Mouse (Mus musculus): ENCODE results near the gene Iffo1. TPM values are rescaled to one million over a fixed set of nuclear protein-coding genes. Genes with fewer than 3 reads are reported as not detected.

Gene Iffo1
- polyA plus RNA-seq, 1 experiment from 2014 or later = 8.8 TPM

DNA sequence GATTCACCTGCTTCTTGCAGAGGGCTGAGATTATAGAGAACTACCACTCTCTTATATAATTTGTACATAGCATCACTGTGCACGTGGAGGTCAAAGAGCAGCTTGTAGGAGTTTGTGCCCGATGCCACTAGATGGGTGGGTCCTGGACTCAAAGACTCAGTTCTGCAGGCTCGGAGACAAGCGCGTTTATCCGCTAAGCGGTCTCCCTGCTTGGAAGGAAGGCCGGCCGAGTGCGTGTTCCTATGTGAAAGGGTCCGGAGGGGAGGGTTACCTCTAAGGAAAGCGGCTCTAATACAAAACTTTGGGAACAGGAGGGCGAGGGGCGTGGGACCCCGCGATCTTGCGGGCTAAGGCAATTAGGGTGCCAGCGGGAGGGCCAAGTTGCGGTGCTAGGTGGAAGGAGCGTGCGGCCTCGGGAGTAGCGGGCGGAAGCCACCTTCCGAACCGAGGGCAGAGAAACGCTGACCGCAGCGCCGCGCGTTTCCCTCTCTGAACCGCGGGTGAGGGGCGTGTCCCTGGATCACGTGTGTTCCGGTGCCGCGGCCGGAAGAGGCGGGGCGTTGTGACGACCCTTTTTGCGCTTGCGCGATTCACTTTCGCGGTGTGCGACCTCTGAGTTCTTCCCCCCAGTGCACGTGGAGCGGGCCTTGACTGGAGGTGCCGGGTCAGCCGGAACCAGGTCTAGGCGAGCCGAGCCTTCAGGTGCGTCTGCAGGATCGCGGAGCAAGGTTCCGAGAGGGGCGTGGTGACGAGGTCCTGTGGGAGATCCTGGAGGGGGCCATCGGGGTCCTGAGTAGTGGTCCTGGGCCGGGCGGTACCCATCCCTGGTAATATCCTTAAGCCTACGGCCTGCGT is 13.5 kb upstream of the Iffo1 start, which contains the start of gene Nop2:
Nop2 (plus strand) TSS at position 608 of the 855 bp plus-strand sequence.
- peak within 1 kb of the TSS; percentile 88 for H3K4me3 ChIP-seq (replicated peaks; ENCODE audit: low read length)
- peak within 1 kb of the TSS; percentile 90 for H3K9ac ChIP-seq (ENCODE audit: low read length)
- peak within 1 kb of the TSS; percentile 90 for H3K27ac ChIP-seq (ENCODE audit: low read length)
- peaks cover 4% of the 10 kb centered on the region; the same call in 1 of the 2 replicates for H3K4me1 ChIP-seq (ENCODE audit: control insufficient read depth, insufficient read depth, low read length)
- ATAC-seq (ENCODE audit: insufficient read depth, low FRiP score) = peak; percentile 97
- H3K27me3 ChIP-seq (ENCODE audit: control insufficient read depth, insufficient read depth, low read length) = no peaks in the 10 kb centered on the region
- peaks cover 16% of the 10 kb centered on the region for H3K36me3 ChIP-seq (ENCODE audit: control insufficient read depth, insufficient read depth, low read length)
- WGBS = under 1% methylated on average over 66 of the region's 66 CpGs
- peak within 1 kb of the TSS; percentile 92 for H3K4me2 ChIP-seq (ENCODE audit: low read depth, low read length)
- no peaks in the 10 kb centered on the region for H3K9me3 ChIP-seq (replicated peaks; ENCODE audit: control insufficient read depth, low read length)

DNA sequence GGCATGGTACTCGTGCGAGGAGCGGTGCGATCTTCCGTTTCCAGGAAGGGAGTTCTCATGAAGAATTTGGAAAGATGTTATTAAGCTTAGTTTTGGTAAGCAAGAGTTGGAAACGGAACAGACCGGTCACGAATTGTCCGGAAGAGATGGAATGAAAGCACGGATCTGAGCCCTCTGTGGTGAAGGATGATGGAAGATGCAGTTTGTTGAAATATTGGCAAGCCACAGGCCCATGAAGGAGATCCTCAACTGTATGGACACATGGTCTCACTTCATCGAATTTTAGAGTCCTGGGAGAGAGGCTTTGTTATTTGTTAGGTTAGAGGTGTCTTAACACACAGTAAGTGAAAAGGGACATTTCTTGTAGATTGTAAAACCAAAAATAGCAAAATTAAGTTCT is 12.6 kb upstream of the Iffo1 start:
- Histone ChIP-seq H3K4me1 (ENCODE audit: control insufficient read depth, insufficient read depth, low read length) (peaks cover 4% of the 10 kb centered on the region; the same call in 1 of the 2 replicates), H3K4me2 (ENCODE audit: low read depth, low read length) (peak overlapping the region; percentile 92), H3K27me3 (ENCODE audit: control insufficient read depth, insufficient read depth, low read length) (no peaks in the 10 kb centered on the region), H3K9me3 (replicated peaks; ENCODE audit: control insufficient read depth, low read length) (no peaks in the 10 kb centered on the region), H3K36me3 (ENCODE audit: control insufficient read depth, insufficient read depth, low read length) (peaks cover 18% of the 10 kb centered on the region), H3K27ac (ENCODE audit: low read length) (peak overlapping the region; percentile 34), H3K4me3 (replicated peaks; ENCODE audit: low read length) (peak overlapping the region; percentile 88), H3K9ac (ENCODE audit: low read length) (peak overlapping the region; percentile 90)
- ATAC-seq (ENCODE audit: insufficient read depth, low FRiP score) = no peak
- 7% methylated on average over 11 of the region's 11 CpGs for WGBS

DNA sequence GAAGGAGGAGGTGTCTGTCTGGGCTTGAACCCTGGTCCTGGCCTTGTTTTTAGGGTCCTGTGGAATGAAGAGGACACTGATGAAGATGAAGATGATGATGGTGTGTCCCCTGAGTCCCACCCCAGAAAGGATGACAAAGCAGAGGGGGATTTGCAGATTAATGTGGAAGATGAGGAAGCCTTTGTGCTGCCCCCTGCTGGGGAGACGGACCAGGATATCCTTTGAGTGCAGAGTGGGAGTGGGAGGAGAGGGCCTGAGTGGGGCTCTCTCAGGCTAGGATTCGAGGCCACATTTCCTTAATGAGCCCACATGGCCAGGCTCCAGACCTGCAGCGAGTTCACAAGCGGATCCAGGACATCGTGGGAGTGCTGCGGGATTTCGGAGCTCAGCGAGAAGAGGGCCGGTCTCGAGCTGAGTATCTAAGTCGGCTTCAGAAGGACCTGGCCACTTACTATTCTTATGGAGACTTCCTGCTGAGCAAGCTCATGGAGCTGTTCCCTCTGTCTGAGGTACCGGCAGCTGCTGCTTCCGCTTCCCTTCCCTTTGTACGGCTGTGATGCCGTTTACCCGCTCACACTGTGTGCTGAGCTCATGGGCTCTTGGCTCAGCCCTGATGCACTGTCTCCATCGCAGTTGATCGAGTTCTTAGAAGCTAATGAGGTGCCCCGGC is 7.9 kb upstream of the Iffo1 start:
- Histone ChIP-seq H3K27me3 (ENCODE audit: control insufficient read depth, insufficient read depth, low read length) (no peaks in the 10 kb centered on the region), H3K9ac (ENCODE audit: low read length) (no peak overlapping the region), H3K27ac (ENCODE audit: low read length) (no peak overlapping the region), H3K4me2 (ENCODE audit: low read depth, low read length) (no peak overlapping the region), H3K36me3 (ENCODE audit: control insufficient read depth, insufficient read depth, low read length) (peaks cover 46% of the 10 kb centered on the region), H3K9me3 (replicated peaks; ENCODE audit: control insufficient read depth, low read length) (no peaks in the 10 kb centered on the region), H3K4me3 (replicated peaks; ENCODE audit: low read length) (no peak overlapping the region), H3K4me1 (ENCODE audit: control insufficient read depth, insufficient read depth, low read length) (no peaks in the 10 kb centered on the region)
- ATAC-seq (ENCODE audit: insufficient read depth, low FRiP score) = no peak
- WGBS = 86% methylated on average over 19 of the region's 19 CpGs

DNA sequence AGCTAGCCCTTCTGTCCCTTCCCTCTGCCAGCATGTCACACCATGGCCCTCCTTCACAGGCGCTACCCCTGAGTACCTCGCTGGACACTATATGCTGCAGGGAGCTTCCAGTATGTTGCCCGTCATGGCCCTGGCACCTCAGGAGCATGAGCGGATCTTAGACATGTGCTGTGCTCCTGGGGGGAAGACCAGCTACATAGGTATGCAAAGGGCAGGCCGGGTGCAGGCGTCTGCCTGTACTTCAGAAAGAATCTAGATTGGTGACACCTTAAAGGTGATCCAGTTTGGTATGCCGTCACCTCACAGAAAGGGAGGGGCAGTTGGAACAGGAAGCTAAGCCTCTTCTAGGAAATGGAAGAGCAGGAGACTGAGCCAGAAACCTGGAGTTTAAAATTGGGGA is 5.3 kb upstream of the Iffo1 start:
- Histone ChIP-seq H3K9ac (ENCODE audit: low read length) (no peak overlapping the region), H3K27me3 (ENCODE audit: control insufficient read depth, insufficient read depth, low read length) (no peaks in the 10 kb centered on the region), H3K4me2 (ENCODE audit: low read depth, low read length) (no peak overlapping the region), H3K4me1 (ENCODE audit: control insufficient read depth, insufficient read depth, low read length) (no peaks in the 10 kb centered on the region), H3K27ac (ENCODE audit: low read length) (no peak overlapping the region), H3K9me3 (replicated peaks; ENCODE audit: control insufficient read depth, low read length) (no peaks in the 10 kb centered on the region), H3K36me3 (ENCODE audit: control insufficient read depth, insufficient read depth, low read length) (peaks cover 48% of the 10 kb centered on the region), H3K4me3 (replicated peaks; ENCODE audit: low read length) (no peak overlapping the region)
- WGBS = 91% methylated on average over 7 of the region's 7 CpGs
- no peak for ATAC-seq (ENCODE audit: insufficient read depth, low FRiP score)

DNA sequence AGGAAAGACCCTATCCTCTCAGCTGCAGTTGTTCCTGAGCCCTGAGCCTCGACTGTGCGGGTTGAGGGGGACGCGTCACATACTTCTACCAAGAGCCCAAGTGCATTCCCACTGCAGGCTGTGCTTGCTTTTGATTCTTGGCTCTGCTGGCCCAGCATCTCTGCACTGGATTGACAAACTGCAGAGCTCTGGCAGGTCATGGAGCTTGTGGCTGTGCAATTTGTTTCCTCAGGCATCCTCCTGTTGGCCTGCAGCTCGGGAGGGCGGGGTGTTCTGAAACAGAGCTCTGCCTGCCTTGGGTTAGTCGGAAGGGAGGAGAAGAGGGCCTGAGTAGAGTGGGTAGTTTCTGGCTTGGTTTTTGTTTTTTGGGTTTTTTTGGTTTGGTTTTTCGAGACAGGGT is 2.6 kb upstream of the Iffo1 start:
- Histone ChIP-seq H3K4me1 (ENCODE audit: control insufficient read depth, insufficient read depth, low read length) (peaks cover 14% of the 10 kb centered on the region), H3K9ac (ENCODE audit: low read length) (no peak overlapping the region), H3K9me3 (replicated peaks; ENCODE audit: control insufficient read depth, low read length) (no peaks in the 10 kb centered on the region), H3K27ac (ENCODE audit: low read length) (no peak overlapping the region), H3K4me2 (ENCODE audit: low read depth, low read length) (no peak overlapping the region), H3K27me3 (ENCODE audit: control insufficient read depth, insufficient read depth, low read length) (no peaks in the 10 kb centered on the region), H3K36me3 (ENCODE audit: control insufficient read depth, insufficient read depth, low read length) (peaks cover 35% of the 10 kb centered on the region), H3K4me3 (replicated peaks; ENCODE audit: low read length) (no peak overlapping the region)
- WGBS = 90% methylated on average over 8 of the region's 8 CpGs
- ATAC-seq (ENCODE audit: insufficient read depth, low FRiP score) = no peak

DNA sequence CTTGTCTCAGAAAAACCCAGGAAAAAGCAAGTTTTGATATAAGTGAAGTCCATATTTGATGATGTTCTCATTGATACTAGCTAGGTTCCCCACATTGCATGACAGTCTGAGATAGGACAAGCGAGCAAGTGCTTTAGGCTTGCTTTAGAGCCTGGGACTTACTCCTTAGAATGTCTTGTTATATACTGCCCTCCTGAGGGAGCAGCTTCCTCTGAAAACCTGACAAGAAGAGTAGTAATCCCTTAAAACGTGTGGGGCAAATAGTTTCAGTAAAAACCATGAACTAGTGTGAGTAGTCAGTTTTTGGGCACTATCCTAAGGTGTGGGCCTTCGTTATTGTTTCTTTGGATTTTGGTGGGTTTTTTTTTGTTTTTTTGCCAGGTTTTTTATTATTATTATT is 1.9 kb upstream of the Iffo1 start:
- H3K4me1 ChIP-seq (ENCODE audit: control insufficient read depth, insufficient read depth, low read length) = peaks cover 16% of the 10 kb centered on the region
- H3K36me3 ChIP-seq (ENCODE audit: control insufficient read depth, insufficient read depth, low read length) = peaks cover 33% of the 10 kb centered on the region
- 72% methylated on average over 3 of the region's 3 CpGs for WGBS
- no peaks in the 10 kb centered on the region for H3K27me3 ChIP-seq (ENCODE audit: control insufficient read depth, insufficient read depth, low read length)
- H3K4me3 ChIP-seq (replicated peaks; ENCODE audit: low read length) = no peak overlapping the region
- no peaks in the 10 kb centered on the region for H3K9me3 ChIP-seq (replicated peaks; ENCODE audit: control insufficient read depth, low read length)
- no peak for ATAC-seq (ENCODE audit: insufficient read depth, low FRiP score)
- H3K9ac ChIP-seq (ENCODE audit: low read length) = no peak overlapping the region
- H3K4me2 ChIP-seq (ENCODE audit: low read depth, low read length) = no peak overlapping the region
- H3K27ac ChIP-seq (ENCODE audit: low read length) = no peak overlapping the region

DNA sequence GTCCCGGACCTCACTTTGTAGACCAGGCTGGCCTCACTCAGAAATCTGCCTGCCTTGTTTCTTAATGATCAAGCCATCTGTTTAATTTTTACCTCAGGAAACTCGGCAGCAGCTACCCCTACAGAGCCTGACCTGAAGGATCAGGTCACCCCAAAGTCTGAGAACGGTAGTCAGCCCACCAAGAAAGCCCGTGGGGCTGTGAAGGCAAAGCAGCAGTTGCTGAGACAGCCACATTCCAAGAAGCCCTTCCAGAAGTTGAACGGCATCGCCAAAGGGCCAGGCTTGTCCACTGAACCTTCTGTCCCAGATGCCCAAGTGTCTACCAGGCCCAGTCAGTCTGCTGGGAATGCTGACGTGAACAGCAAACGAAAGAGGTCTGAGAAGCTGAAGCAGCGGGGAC is 1.1 kb upstream of the Iffo1 start:
- peaks cover 28% of the 10 kb centered on the region for H3K36me3 ChIP-seq (ENCODE audit: control insufficient read depth, insufficient read depth, low read length)
- whole genome bisulfite sequencing = 80% methylated on average over 9 of the region's 9 CpGs
- no peak overlapping the region for H3K4me2 ChIP-seq (ENCODE audit: low read depth, low read length)
- H3K27ac ChIP-seq (ENCODE audit: low read length) = no peak overlapping the region
- ATAC-seq (ENCODE audit: insufficient read depth, low FRiP score) = no peak
- no peak overlapping the region for H3K9ac ChIP-seq (ENCODE audit: low read length)
- H3K27me3 ChIP-seq (ENCODE audit: control insufficient read depth, insufficient read depth, low read length) = no peaks in the 10 kb centered on the region
- H3K9me3 ChIP-seq (replicated peaks; ENCODE audit: control insufficient read depth, low read length) = no peaks in the 10 kb centered on the region
- peaks cover 16% of the 10 kb centered on the region for H3K4me1 ChIP-seq (ENCODE audit: control insufficient read depth, insufficient read depth, low read length)
- H3K4me3 ChIP-seq (replicated peaks; ENCODE audit: low read length) = no peak overlapping the region

DNA sequence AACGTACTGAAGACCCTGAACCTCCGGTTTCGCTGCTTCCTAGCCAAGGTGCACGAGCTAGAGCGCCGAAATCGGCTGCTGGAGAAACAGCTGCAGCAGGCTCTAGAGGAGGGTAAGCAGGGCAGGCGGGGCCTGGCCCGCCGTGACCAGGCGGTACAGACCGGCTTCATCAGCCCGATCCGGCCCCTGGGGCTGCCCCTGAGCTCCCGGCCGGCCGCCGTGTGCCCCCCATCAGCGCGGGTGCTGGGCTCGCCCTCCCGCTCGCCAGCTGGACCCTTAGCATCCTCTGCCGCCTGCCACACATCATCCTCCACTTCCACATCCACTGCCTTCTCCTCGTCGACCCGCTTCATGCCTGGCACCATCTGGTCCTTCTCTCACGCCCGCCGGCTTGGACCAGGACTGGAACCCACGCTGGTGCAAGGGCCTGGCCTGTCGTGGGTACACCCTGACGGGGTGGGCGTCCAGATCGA is 474 bp downstream of the Iffo1 start:
- ATAC-seq (ENCODE audit: insufficient read depth, low FRiP score) = peak; percentile 38
- peaks cover 18% of the 10 kb centered on the region for H3K4me1 ChIP-seq (ENCODE audit: control insufficient read depth, insufficient read depth, low read length)
- H3K4me3 ChIP-seq (replicated peaks; ENCODE audit: low read length) = peak overlapping the region; percentile 70
- no peaks in the 10 kb centered on the region for H3K9me3 ChIP-seq (replicated peaks; ENCODE audit: control insufficient read depth, low read length)
- H3K9ac ChIP-seq (ENCODE audit: low read length) = peak overlapping the region; percentile 76
- peak overlapping the region; percentile 88 for H3K27ac ChIP-seq (ENCODE audit: low read length)
- no peaks in the 10 kb centered on the region for H3K27me3 ChIP-seq (ENCODE audit: control insufficient read depth, insufficient read depth, low read length)
- peaks cover 17% of the 10 kb centered on the region; the same call in 1 of the 2 replicates for H3K36me3 ChIP-seq (ENCODE audit: control insufficient read depth, insufficient read depth, low read length)
- peak overlapping the region; percentile 77 for H3K4me2 ChIP-seq (ENCODE audit: low read depth, low read length)
- WGBS = 5% methylated on average over 35 of the region's 35 CpGs

DNA sequence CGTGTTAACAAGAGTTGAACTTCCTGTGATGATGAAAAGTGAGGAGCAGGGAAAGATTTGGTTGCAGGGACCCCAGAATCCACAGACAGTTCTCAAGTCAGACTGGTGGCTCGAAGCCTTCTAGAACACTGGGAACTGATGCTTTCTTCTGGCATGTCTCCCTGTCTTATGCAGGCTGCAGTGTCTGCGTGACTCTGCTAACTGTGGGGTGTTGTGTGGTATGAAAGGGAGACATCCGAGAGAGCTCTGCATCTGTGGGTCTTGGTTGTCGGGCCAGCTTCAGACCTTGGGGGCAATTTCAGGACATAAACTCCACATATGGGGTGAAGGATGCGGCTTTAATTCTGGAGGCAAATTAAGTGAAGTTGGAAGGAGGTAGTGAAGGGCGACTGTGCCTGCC is 1.1 kb downstream of the Iffo1 start:
- peak overlapping the region; percentile 70 for H3K4me3 ChIP-seq (replicated peaks; ENCODE audit: low read length)
- peaks cover 18% of the 10 kb centered on the region for H3K4me1 ChIP-seq (ENCODE audit: control insufficient read depth, insufficient read depth, low read length)
- H3K9me3 ChIP-seq (replicated peaks; ENCODE audit: control insufficient read depth, low read length) = no peaks in the 10 kb centered on the region
- WGBS = 55% methylated on average over 7 of the region's 7 CpGs
- H3K36me3 ChIP-seq (ENCODE audit: control insufficient read depth, insufficient read depth, low read length) = peaks cover 16% of the 10 kb centered on the region; the same call in 1 of the 2 replicates
- peak overlapping the region; percentile 76 for H3K9ac ChIP-seq (ENCODE audit: low read length)
- H3K27me3 ChIP-seq (ENCODE audit: control insufficient read depth, insufficient read depth, low read length) = no peaks in the 10 kb centered on the region
- H3K27ac ChIP-seq (ENCODE audit: low read length) = no peak overlapping the region; the same call in 1 of the 2 replicates
- H3K4me2 ChIP-seq (ENCODE audit: low read depth, low read length) = peak overlapping the region; percentile 77
- no peak for ATAC-seq (ENCODE audit: insufficient read depth, low FRiP score)

All from stomach, embryonic 16.5 days (tissue).